Mouse (Mus musculus): ENCODE measurements around the gene Actr10. TPM values are rescaled to one million over a fixed set of nuclear protein-coding genes. Genes with fewer than 3 reads are reported as not detected.
A peak's percentile ranks its signal among the peaks of the same experiment; 100 is the strongest.

Actr10 gene
- total RNA-seq, 2 experiments from 2014 or later, result 134 to 135 TPM

GRCm38 (mm10) chr12:70958640-70959039 lies 21.0 kb downstream of the Actr10 start:
- no peak for DNase-seq (ENCODE audit: low spot score in 2 of 2)

GRCm38 (mm10) chr12:70967581-70967980 lies 29.9 kb downstream of the Actr10 start:
- no peak for DNase-seq (ENCODE audit: low spot score in 2 of 2)

GRCm38 (mm10) chr12:70968141-70968790 lies 30.6 kb downstream of the Actr10 start:
- DNase-seq (ENCODE audit: low spot score in 2 of 2), result peak; percentile 66 to 79

DNA sequence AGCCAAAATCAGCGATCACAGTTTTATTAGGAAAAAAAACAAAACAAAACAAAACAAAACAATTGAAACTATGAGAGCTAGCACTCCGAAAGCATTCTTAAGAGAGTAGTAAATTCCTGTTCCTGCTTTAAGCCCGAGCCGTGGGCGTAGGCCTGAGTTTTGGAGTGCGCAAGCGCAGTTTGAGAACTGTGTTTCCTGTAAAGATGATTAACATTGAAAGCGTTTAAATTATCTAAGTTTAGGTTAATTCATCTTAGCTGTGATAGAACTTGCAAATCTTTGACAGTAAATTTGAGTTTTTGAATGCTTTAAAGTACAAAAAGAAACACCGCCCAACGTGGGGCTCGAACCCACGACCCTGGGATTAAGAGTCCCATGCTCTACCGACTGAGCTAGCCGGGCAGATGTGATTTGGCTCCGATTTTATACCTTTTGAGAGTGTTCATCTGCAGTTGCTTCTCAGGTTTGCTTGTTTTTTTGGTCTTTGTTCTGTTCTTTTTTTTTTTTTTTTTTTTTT lies 31.2 kb downstream of the Actr10 start:
- DNase-seq (ENCODE audit: low spot score in 2 of 2), result peak; percentile 71 to 79

DNA sequence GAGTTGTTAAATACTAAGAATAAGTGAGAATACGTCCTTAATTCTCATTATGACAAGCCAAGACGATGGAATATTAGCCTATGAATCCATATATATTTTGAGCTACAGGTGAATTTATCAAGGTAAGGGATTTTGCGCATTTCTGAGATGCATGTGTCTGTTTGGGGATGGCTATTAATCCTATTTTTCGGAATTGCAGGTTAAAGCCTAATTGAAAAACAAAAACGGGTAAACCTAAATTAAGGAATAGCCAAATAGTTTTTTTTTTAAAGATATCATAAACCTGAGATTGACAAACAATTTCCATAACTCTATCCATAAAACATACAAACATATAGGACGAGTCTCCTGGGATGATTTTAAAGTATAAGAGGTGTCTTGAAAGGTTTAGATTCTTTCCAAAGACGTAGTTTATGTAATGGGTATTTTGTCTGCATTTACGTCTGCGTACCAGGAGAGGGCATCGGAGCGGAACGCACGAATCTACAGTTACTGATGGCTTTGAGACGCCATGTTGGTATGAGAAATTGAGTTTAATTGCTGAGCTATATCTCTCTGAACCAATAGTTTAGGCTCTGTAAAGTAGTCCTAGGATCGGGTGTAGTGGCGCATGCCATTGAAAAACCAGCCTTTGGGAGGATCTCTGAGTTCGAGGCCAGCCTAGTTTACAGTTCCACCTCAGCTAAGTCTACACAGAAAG lies 32.0 kb downstream of the Actr10 start:
- DNase-seq (ENCODE audit: low spot score in 2 of 2), result peak in 1 of 2 experiments; percentile 41

DNA sequence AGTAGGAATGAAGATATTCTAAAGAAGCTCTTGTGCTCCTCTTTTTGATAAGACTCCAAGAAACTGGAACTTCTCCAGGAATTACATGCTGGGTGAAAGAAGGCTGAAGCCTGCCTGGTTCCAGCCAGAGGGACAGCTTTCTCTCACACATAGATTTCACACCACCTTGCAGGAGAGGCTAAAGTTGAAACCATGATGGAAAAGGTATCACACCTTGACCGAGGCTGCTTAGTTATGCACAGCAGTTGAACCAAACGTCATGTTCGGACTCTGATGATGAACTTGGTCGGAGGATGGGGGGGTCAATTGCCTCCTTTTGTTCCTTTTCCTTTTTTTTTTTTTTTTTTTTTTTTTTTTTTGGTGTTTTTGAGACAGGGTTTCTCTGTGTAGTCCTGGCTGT lies 36.2 kb downstream of the Actr10 start:
- no peak for DNase-seq (ENCODE audit: low spot score in 2 of 2)

- DNase-seq (ENCODE audit: low spot score in 2 of 2), result peak; percentile 72 to 88
Observed at GRCm38 (mm10) chr12:70974441-70975266, 37.0 kb downstream of the Actr10 start, which contains the start of gene Psma3. TSS of gene Psma3 (plus strand) at chr12:70974621.

DNA sequence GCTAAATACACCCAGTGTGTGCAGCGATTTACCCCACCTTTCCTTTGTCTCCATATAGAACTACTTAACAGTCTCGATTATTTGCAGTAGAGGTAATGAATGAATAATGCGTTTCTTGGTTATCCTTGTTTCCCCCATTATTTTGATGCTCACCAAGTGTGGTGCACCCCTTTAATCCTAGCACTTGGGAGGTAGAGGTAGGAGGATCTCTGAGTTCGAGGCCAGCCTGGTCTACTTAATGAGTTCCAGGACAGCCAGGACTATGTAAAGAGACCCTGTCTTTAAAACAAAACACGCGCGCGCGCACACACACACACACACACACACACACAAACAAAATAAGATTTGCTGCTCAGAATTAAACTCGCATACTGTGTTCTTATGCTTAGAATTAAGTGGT lies 37.7 kb downstream of the Actr10 start:
- DNase-seq (ENCODE audit: low spot score in 2 of 2), result no peak

- no peak for DNase-seq (ENCODE audit: low spot score in 2 of 2)
Observed at GRCm38 (mm10) chr12:70975891-70976290, 38.2 kb downstream of the Actr10 start.

GRCm38 (mm10) chr12:70978345-70978744 lies 40.7 kb downstream of the Actr10 start:
- no peak for DNase-seq (ENCODE audit: low spot score in 2 of 2)

- DNase-seq (ENCODE audit: low spot score in 2 of 2), result no peak
Observed at GRCm38 (mm10) chr12:70984855-70985550, 47.3 kb downstream of the Actr10 start.

GRCm38 (mm10) chr12:70997225-70997624 lies 59.6 kb downstream of the Actr10 start:
- no peak for DNase-seq (ENCODE audit: low spot score in 2 of 2)

DNA sequence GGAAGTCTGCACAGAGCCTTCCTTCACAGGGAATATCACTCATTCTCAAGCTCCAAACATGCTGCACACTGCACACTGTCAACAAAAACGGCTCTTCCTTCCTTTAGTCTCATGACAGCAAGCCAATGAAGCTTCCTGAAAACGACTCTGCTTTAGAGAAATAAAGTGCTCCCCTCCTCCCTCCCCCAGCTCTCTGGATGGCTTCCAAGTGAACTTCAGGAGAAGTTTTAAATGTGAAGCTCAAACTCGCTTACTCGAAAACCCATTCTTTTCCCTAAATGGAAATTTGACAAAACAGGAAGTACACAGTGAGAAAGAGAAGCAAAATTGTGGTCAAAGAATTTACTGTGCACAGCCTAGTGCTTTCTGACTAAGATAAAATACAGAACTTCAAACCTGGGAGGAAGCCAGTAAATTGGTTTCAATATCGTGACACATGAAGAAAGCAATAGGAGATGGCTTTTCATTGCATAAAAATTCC lies 61.8 kb downstream of the Actr10 start:
- DNase-seq (ENCODE audit: low spot score in 2 of 2), result peak in 1 of 2 experiments; percentile 41

DNA sequence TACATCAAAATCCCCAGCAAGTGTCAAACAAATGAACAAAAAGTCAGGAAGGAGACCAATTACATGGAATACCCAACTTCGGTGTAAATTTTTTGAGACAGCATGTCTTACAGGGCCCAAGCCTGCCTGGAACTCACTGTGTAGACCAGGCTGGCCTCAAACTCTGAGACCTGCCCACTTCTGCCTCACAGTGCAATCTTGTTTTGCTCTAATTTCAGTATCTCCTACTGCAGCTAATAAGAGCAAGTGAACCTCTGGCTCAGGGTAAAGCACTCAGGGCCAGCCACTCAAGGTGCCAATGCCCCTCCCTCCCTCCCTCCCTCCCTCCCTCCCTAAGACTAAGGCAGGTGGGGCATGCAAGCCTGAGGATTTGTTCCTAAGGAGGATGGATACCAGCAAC lies 62.7 kb downstream of the Actr10 start:
- DNase-seq (ENCODE audit: low spot score in 2 of 2), result no peak

- DNase-seq (ENCODE audit: low spot score in 2 of 2), result no peak
Observed at GRCm38 (mm10) chr12:71001456-71001855, 63.8 kb downstream of the Actr10 start.

GRCm38 (mm10) chr12:71003760-71004426 lies 66.2 kb downstream of the Actr10 start:
- DNase-seq (ENCODE audit: low spot score in 2 of 2), result no peak

- no peak for DNase-seq (ENCODE audit: low spot score in 2 of 2)
Observed at GRCm38 (mm10) chr12:71006141-71006540, 68.5 kb downstream of the Actr10 start.

DNA sequence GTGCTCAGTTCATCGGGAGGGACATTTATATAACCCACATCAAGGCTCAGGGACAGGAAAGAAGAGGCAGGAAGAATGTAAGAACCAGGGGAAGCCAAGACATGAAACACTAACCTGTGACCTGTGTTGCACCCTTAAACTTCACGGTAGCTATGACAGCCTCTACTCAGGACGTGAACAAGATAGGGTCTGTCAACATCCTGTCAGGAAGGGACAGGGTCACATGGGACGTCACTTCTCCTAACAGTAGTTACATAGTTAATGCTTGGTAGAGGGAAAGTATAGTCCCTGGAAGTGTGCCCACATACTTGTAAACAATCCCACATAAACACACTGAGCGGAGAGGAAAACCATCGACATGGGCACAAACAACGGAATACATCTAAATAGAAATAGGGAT lies 69.2 kb downstream of the Actr10 start:
- no peak for DNase-seq (ENCODE audit: low spot score in 2 of 2)

DNA sequence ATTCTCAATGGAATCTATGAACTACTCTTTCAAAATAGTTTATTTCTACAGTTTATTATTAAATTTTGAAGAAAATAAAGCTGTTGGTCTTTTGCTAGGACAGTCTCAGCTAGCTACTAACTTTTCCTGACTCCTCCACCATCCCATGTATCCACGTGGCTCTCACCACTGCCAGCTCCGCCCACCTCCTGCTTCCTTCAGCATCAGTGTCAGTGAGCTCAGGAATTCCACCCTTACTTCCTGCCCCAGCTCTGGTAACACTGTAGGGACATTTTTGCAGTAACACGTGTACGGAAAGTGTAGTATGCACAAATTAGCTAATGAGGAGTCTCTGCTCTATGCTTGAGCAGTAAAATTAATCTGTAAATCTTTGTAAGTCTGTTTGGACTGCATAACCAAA lies 72.1 kb downstream of the Actr10 start:
- DNase-seq (ENCODE audit: low spot score in 2 of 2), result peak in 1 of 2 experiments; percentile 26
